Mouse (Mus musculus) embryonic fibroblast, embryonic 13.5 days (primary cell): Measurements from ENCODE around the gene Nudt5.

Source experiments
- CTCF ChIP-seq: IDR thresholded peaks from 2 replicates; pipeline ENCODE4 v1.5.1; 2011; ENCODE audit warnings: mild to moderate bottlenecking, control low read depth, low read length, moderate library complexity, borderline replicate concordance; ENCODE audit not compliant: insufficient read depth
- POLR2A ChIP-seq: IDR thresholded peaks from 2 replicates; pipeline ENCODE4 v1.6.1; 2011; ENCODE audit warnings: low read depth, mild to moderate bottlenecking, control low read depth, low read length, moderate library complexity

GRCm38 (mm10) chr2:5906092-5906491, 61.3 kb downstream of the Nudt5 start:
- TF ChIP-seq CTCF = no peak
- TF ChIP-seq POLR2A = no peak
